In the genomic region with DNA sequence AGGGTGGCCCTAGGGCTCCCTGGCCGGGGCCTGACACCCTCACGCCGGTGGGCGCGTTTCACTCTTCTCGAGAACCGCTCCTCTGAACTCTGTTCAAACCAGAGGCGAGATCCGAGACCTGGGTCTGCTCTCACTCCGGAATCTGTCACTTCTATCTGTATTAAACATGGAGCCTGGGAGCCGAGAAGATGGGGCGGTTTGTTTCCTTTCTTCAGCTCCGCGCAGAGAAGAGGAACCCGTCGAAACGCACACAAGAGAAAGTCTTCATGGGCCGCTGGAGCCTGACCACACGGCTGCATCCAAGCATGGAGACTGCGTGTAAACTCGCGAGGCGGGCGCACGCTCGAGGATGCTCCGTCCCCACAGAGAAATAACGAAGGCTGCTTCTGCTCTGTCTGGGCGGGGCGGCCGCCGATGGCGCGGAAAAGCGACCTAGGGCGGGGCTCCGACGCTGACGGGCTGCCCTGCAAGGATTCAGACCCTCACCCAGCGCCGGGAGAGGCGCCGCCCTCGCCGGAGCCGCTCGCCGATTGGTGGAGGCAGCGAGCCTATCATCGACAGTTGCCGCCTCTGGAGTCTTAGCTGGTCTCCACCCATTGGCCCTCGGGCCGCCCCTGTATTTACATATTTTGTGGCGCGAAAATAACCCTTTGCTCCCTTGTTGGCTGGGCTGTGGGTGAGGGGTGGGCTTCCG, we compare ENCODE assay signal across 7 mouse cellular contexts. TPM values are rescaled to one million over a fixed set of nuclear protein-coding genes. Genes with fewer than 3 reads are reported as not detected.
DNase-seq lines count a peak whose midpoint lies in the region; ATAC-seq lines count a peak whose summit lies in the region.

No protein-coding gene starts in this region.

- peak overlapping the region; percentile 81 for H3K9ac ChIP-seq in hindbrain, embryonic 11.5 days (ENCODE audit: low read depth, low read length)
- H3K9ac ChIP-seq in liver, embryonic 11.5 days (ENCODE audit: low read depth, low read length), result peak overlapping the region; percentile 75

- WGBS in hindbrain, embryonic 11.5 days, result under 1% methylated on average over 56 of the region's 56 CpGs
- under 1% methylated on average over 56 of the region's 56 CpGs for WGBS in liver, embryonic 11.5 days

- no peaks in the 10 kb centered on the region for H3K36me3 ChIP-seq in erythroblast, embryonic 14.5 days (ENCODE audit: control insufficient read depth)
- H3K36me3 ChIP-seq in hindbrain, embryonic 11.5 days (ENCODE audit: control insufficient read depth, insufficient read depth, low read length), result no peaks in the 10 kb centered on the region
- H3K36me3 ChIP-seq in liver, embryonic 11.5 days (ENCODE audit: control insufficient read depth, insufficient read depth, low read length), result no peaks in the 10 kb centered on the region

- peak overlapping the region; percentile 97 for H3K27ac ChIP-seq in hindbrain, embryonic 11.5 days (ENCODE audit: low read depth, low read length)
- peak overlapping the region; percentile 96 for H3K27ac ChIP-seq in liver, embryonic 11.5 days (ENCODE audit: low read depth, low read length)

- peak overlapping the region; percentile 77 for H3K4me2 ChIP-seq in hindbrain, embryonic 11.5 days (replicated peaks; ENCODE audit: low read depth, low read length)
- peak overlapping the region; percentile 59 for H3K4me2 ChIP-seq in liver, embryonic 11.5 days

- peaks cover 38% of the 10 kb centered on the region for H3K4me1 ChIP-seq in erythroblast, embryonic 14.5 days (ENCODE audit: control insufficient read depth)
- no peaks in the 10 kb centered on the region for H3K4me1 ChIP-seq in hindbrain, embryonic 11.5 days (replicated peaks; ENCODE audit: control insufficient read depth, insufficient read depth, low read length)
- H3K4me1 ChIP-seq in liver, embryonic 11.5 days (replicated peaks; ENCODE audit: control insufficient read depth, insufficient read depth, low read length), result peaks cover 16% of the 10 kb centered on the region

- DNase-seq in ES-CJ7 (ENCODE audit: low read depth, low spot score), result peak; percentile 99
- peak; percentile 31 for DNase-seq in adrenal gland, postnatal 25 days
- peak; percentile 97 for DNase-seq in hindbrain, embryonic 11.5 days (ENCODE audit: low spot score)
- peak; percentile 98 for DNase-seq in liver, embryonic 11.5 days (ENCODE audit: low spot score)
- DNase-seq in naive thymus-derived CD4-positive, alpha-beta T cell, adult 2 months (ENCODE audit: low read depth), result peak; percentile 76
- peak; percentile 79 for DNase-seq in testis, postnatal 10 days (ENCODE audit: low spot score)

- ATAC-seq in hindbrain, embryonic 11.5 days (ENCODE audit: low FRiP score), result peak; percentile 90
- peak; percentile 88 for ATAC-seq in liver, embryonic 11.5 days (replicated peaks; ENCODE audit: low FRiP score)

- no peaks in the 10 kb centered on the region for H3K9me3 ChIP-seq in erythroblast, embryonic 14.5 days (ENCODE audit: control insufficient read depth, low read length)
- no peaks in the 10 kb centered on the region for H3K9me3 ChIP-seq in hindbrain, embryonic 11.5 days (ENCODE audit: control insufficient read depth, low read length)
- no peaks in the 10 kb centered on the region for H3K9me3 ChIP-seq in liver, embryonic 11.5 days (ENCODE audit: control insufficient read depth, low read length)

- peak overlapping the region; percentile 68 for H3K4me3 ChIP-seq in erythroblast, embryonic 14.5 days (replicated peaks)
- H3K4me3 ChIP-seq in hindbrain, embryonic 11.5 days (ENCODE audit: low read depth, low read length), result peak overlapping the region; percentile 60
- H3K4me3 ChIP-seq in liver, embryonic 11.5 days (ENCODE audit: low read depth, low read length), result peak overlapping the region; percentile 70

- H3K27me3 ChIP-seq in erythroblast, embryonic 14.5 days (ENCODE audit: control insufficient read depth), result peaks cover 12% of the 10 kb centered on the region
- no peaks in the 10 kb centered on the region for H3K27me3 ChIP-seq in hindbrain, embryonic 11.5 days (ENCODE audit: control insufficient read depth, insufficient read depth, low read length)
- H3K27me3 ChIP-seq in liver, embryonic 11.5 days (replicated peaks; ENCODE audit: control insufficient read depth, insufficient read depth, low read length), result no peaks in the 10 kb centered on the region

RNA-seq across cellular contexts. Expression of gene Igf2bp3, which starts 3.0 kb away (rescaled TPM):
- total RNA-seq in adrenal gland, postnatal 25 days (2021), result 1.0 and 1.2 TPM in 2 replicates
- polyA plus RNA-seq in erythroblast, embryonic 14.5 days (2012), result 0.48 and 0.58 TPM in 2 replicates
- polyA plus RNA-seq in hindbrain, embryonic 11.5 days (2014; fragmentation: Nextera tagmentation; extraction: Ambion mirVana), result 132 and 133 TPM in 2 replicates
- 57.8 and 61.5 TPM in 2 replicates for polyA plus RNA-seq in liver, embryonic 11.5 days (2014; fragmentation: Nextera tagmentation; extraction: Ambion mirVana)

RNA-seq across cellular contexts. Expression of gene Tra2a, which starts 46.1 kb away (rescaled TPM):
- 69.3 and 95.8 TPM in 2 replicates for total RNA-seq in adrenal gland, postnatal 25 days (2021)
- polyA plus RNA-seq in erythroblast, embryonic 14.5 days (2012), result 2.1 and 2.7 TPM in 2 replicates
- 56.7 and 82.9 TPM in 2 replicates for polyA plus RNA-seq in hindbrain, embryonic 11.5 days (2014; fragmentation: Nextera tagmentation; extraction: Ambion mirVana)
- polyA plus RNA-seq in liver, embryonic 11.5 days (2014; fragmentation: Nextera tagmentation; extraction: Ambion mirVana), result 31.2 and 37.1 TPM in 2 replicates

Comparison
In these comparisons a context has a peak if more than half of its experiments do, and no peak if none do; other contexts are left out.
1. Peak in every context shown above with its lines: DNase-seq, ATAC-seq, H3K4me3 ChIP-seq and H3K27ac ChIP-seq.
2. DNase-seq: peak in every context shown above with its lines; median percentile 99 in ES-CJ7; 98 in liver, embryonic 11.5 days; 97 in hindbrain, embryonic 11.5 days; 79 in testis, postnatal 10 days; 76 in naive thymus-derived CD4-positive, alpha-beta T cell, adult 2 months; 31 in adrenal gland, postnatal 25 days.
3. RNA of gene Igf2bp3, which starts 3.0 kb away (polyA plus RNA-seq): 132 to 133 TPM in hindbrain, embryonic 11.5 days and 57.8 to 61.5 TPM in liver, embryonic 11.5 days; 0.48 to 0.58 TPM in erythroblast, embryonic 14.5 days; every median in the first group is over 10 times any median in the second.